Mouse (Mus musculus) kidney, postnatal 0 days (tissue): ENCODE data around the gene Ncapd3. TPM values are rescaled to one million over a fixed set of nuclear protein-coding genes. Genes with fewer than 3 reads are reported as not detected.

Source experiments
- ATAC-seq: fragments of 200-750 bp; cut with Nextera tagmentation; replicated peaks from 2 replicates; pipeline ENCODE4 v1.8.0; 2017; ENCODE audit warnings: low read depth, moderate number of reproducible peaks, moderate TSS enrichment, moderate library complexity; ENCODE audit not compliant: low FRiP score
- DNase-seq: peaks from one replicate; pipeline ENCODE4 v3.0.0-alpha.2; 2016; ENCODE audit warnings: low spot score
- H3K27ac ChIP-seq: fragments of 300-500 bp; sonication (generic); 2 replicates; pipeline ENCODE4 v1.5.1; 2014; ENCODE audit warnings: mild to moderate bottlenecking
- H3K27me3 ChIP-seq: fragments of 300-500 bp; sonication (generic); 2 replicates; pipeline ENCODE4 v1.6.1; 2014; ENCODE audit warnings: low read length, mixed read lengths; ENCODE audit not compliant: insufficient read depth
- H3K36me3 ChIP-seq: fragments of 300-500 bp; sonication (generic); 2 replicates; pipeline ENCODE4 v1.6.1; 2014; ENCODE audit warnings: low read length, mixed read lengths; ENCODE audit not compliant: insufficient read depth
- H3K4me1 ChIP-seq: fragments of 300-500 bp; sonication (generic); replicated peaks from 2 replicates; pipeline ENCODE4 v1.6.1; 2014; ENCODE audit warnings: antibody characterized with exemption, low read length, mixed read lengths; ENCODE audit not compliant: insufficient read depth
- H3K4me2 ChIP-seq: fragments of 300-500 bp; sonication (generic); 2 replicates; pipeline ENCODE4 v1.6.1; 2014; ENCODE audit warnings: mild to moderate bottlenecking, low read length, moderate library complexity, mixed read lengths
- H3K4me3 ChIP-seq: fragments of 300-500 bp; sonication (generic); replicated peaks from 2 replicates; pipeline ENCODE4 v1.5.1; 2014; ENCODE audit warnings: low read depth, low read length
- H3K9ac ChIP-seq: fragments of 300-500 bp; sonication (generic); 2 replicates; pipeline ENCODE4 v1.6.1; 2014; ENCODE audit warnings: low read depth, low read length
- H3K9me3 ChIP-seq: fragments of 300-500 bp; sonication (generic); replicated peaks from 2 replicates; pipeline ENCODE4 v1.6.1; 2016; ENCODE audit warnings: low read length, inconsistent platforms, mixed read lengths
- CTCF ChIP-seq: IDR thresholded peaks from 2 replicates; pipeline ENCODE4 v1.5.1; 2016; ENCODE audit warnings: antibody characterized with exemption, low read depth, mild to moderate bottlenecking, moderate library complexity
- WGBS: fragments of 180-500 bp; shearing (Covaris S2); extraction: QIAGEN DNeasy Blood & Tissue Kit; methylation state at CpG from one replicate; pipeline ENCODE4 v1.1.7; 2014; 5-methylcytosine and 5-hydroxymethylcytosine counted together
- polyA plus RNA-seq: library from polyadenylated mRNA; unstranded; fragments of >200 nt; fragmentation: Nextera tagmentation; extraction: Ambion mirVana; gene quantifications from 2 replicates; pipeline ENCODE4 v1.2.1, GENCODE M21; 2015

Gene Ncapd3
- polyA plus RNA-seq, 1 experiment from 2014 or later: 13.0 TPM

- ATAC-seq (no peak), DNase-seq (peak; percentile 54)
- TF ChIP-seq CTCF: peak; percentile 62
- no peak overlapping the region for H3K9ac ChIP-seq
- H3K4me2 ChIP-seq: no peak overlapping the region
- H3K4me3 ChIP-seq: no peak overlapping the region
- no peaks in the 10 kb centered on the region for H3K9me3 ChIP-seq
- no peak overlapping the region for H3K27ac ChIP-seq
- WGBS: 77% methylated on average over 1 of the region's 1 CpGs
- peaks cover 34% of the 10 kb centered on the region for H3K36me3 ChIP-seq
- no peaks in the 10 kb centered on the region for H3K27me3 ChIP-seq
- H3K4me1 ChIP-seq: no peaks in the 10 kb centered on the region
Observed at GRCm38 (mm10) chr9:27074677-27075076, 44.7 kb downstream of the Ncapd3 start.

- no peak overlapping the region for H3K4me3 ChIP-seq
- H3K27ac ChIP-seq: no peak overlapping the region
- no peak overlapping the region for H3K9ac ChIP-seq
- H3K27me3 ChIP-seq: no peaks in the 10 kb centered on the region
- no peaks in the 10 kb centered on the region for H3K9me3 ChIP-seq
- no peak for TF ChIP-seq CTCF
- DNase-seq (no peak), ATAC-seq (no peak)
- H3K36me3 ChIP-seq: peaks cover 22% of the 10 kb centered on the region
- no peak overlapping the region for H3K4me2 ChIP-seq
- H3K4me1 ChIP-seq: no peaks in the 10 kb centered on the region
Observed at GRCm38 (mm10) chr9:27075812-27076211, 45.8 kb downstream of the Ncapd3 start.

GRCm38 (mm10) chr9:27086256-27086655 is 56.3 kb downstream of the Ncapd3 start:
- no peak for TF ChIP-seq CTCF
- WGBS: 81% methylated on average over 5 of the region's 5 CpGs
- ATAC-seq (no peak), DNase-seq (no peak)
- no peak overlapping the region for H3K9ac ChIP-seq
- H3K27me3 ChIP-seq: no peaks in the 10 kb centered on the region
- no peaks in the 10 kb centered on the region for H3K9me3 ChIP-seq
- no peak overlapping the region for H3K4me3 ChIP-seq
- H3K27ac ChIP-seq: no peak overlapping the region
- H3K4me2 ChIP-seq: no peak overlapping the region
- peaks cover 74% of the 10 kb centered on the region for H3K36me3 ChIP-seq
- no peaks in the 10 kb centered on the region for H3K4me1 ChIP-seq

GRCm38 (mm10) chr9:27087402-27087801 is 57.4 kb downstream of the Ncapd3 start:
- DNase-seq (no peak), ATAC-seq (no peak)
- H3K9ac ChIP-seq: no peak overlapping the region
- 89% methylated on average over 3 of the region's 3 CpGs for WGBS
- no peak for TF ChIP-seq CTCF
- H3K4me1 ChIP-seq: no peaks in the 10 kb centered on the region
- no peaks in the 10 kb centered on the region for H3K27me3 ChIP-seq
- H3K9me3 ChIP-seq: no peaks in the 10 kb centered on the region
- no peak overlapping the region for H3K27ac ChIP-seq
- no peak overlapping the region for H3K4me3 ChIP-seq
- H3K4me2 ChIP-seq: no peak overlapping the region
- peaks cover 71% of the 10 kb centered on the region for H3K36me3 ChIP-seq

- no peaks in the 10 kb centered on the region for H3K27me3 ChIP-seq
- H3K36me3 ChIP-seq: peaks cover 70% of the 10 kb centered on the region
- DNase-seq (no peak), ATAC-seq (no peak)
- H3K9me3 ChIP-seq: no peaks in the 10 kb centered on the region
- TF ChIP-seq CTCF: no peak
- H3K4me1 ChIP-seq: no peaks in the 10 kb centered on the region
- H3K4me2 ChIP-seq: no peak overlapping the region
- no peak overlapping the region for H3K4me3 ChIP-seq
- WGBS: 96% methylated on average over 1 of the region's 1 CpGs
- no peak overlapping the region for H3K9ac ChIP-seq
- H3K27ac ChIP-seq: no peak overlapping the region
Observed at GRCm38 (mm10) chr9:27090134-27090533, 60.2 kb downstream of the Ncapd3 start.

GRCm38 (mm10) chr9:27090801-27091775 is 61.1 kb downstream of the Ncapd3 start:
- no peaks in the 10 kb centered on the region for H3K9me3 ChIP-seq
- TF ChIP-seq CTCF: no peak
- H3K4me1 ChIP-seq: no peaks in the 10 kb centered on the region
- no peak overlapping the region for H3K9ac ChIP-seq
- H3K27ac ChIP-seq: no peak overlapping the region
- no peak for ATAC-seq
- no peaks in the 10 kb centered on the region for H3K27me3 ChIP-seq
- no peak overlapping the region for H3K4me2 ChIP-seq
- H3K4me3 ChIP-seq: no peak overlapping the region
- peaks cover 70% of the 10 kb centered on the region for H3K36me3 ChIP-seq
- DNase-seq: no peak
- WGBS: 93% methylated on average over 13 of the region's 13 CpGs
